In genomic region chr11:79533950-79534690, GRCm38 (mm10) we compare ENCODE assay signal across 10 mouse cellular contexts. TPM values are rescaled to one million over a fixed set of nuclear protein-coding genes. Genes with fewer than 3 reads are reported as not detected.
A peak's percentile ranks its signal among the peaks of the same experiment; 100 is the strongest.
DNase-seq lines count a peak whose midpoint lies in the region.
"Had no signal": no experiment of that assay in that cellular context is flagged by ENCODE, and none has a peak within 500 bp of the region (broad histone marks: within the 10 kb centered on the region; RNA-seq: fewer than 3 reads in every experiment).

No protein-coding gene starts in this region.

- intact Hi-C loops in heart, postnatal 25 days (cut with DNase I) = no loop called here

- peak; percentile 68 to 71 for DNase-seq in heart, adult 18-20 months
- DNase-seq in heart, postnatal 25 days (ENCODE audit: low spot score) = no peak
- peak; percentile 28 to 64 for DNase-seq in urinary bladder, postnatal 4 days (ENCODE audit: low spot score in 2 of 2)
- DNase-seq in urinary bladder, adult 2 months (ENCODE audit: low spot score) = no peak
- peak; percentile 79 for DNase-seq in heart, postnatal 4 days
- DNase-seq in right cerebral cortex, adult 2 months (ENCODE audit: low spot score in 2 of 2) = no peak
- DNase-seq in ovary, postnatal 14 days (ENCODE audit: low spot score) = no peak
- DNase-seq in urinary bladder, adult 18-20 months (ENCODE audit: low spot score in 2 of 2) = no peak
- DNase-seq: thymus, postnatal 4 days had no signal

RNA-seq across cellular contexts. Expression of gene Evi2a, which starts 3.7 kb away (rescaled TPM):
- 1 to 10 TPM; 1.5 to 1.6 TPM for total RNA-seq in heart, adult 18-20 months (2021)
- 1 to 10 TPM; 1.9 to 2.8 TPM for total RNA-seq in heart, postnatal 25 days (2021)
- 13.6 and 15.8 TPM in 2 replicates for polyA plus RNA-seq in urinary bladder, adult 2 months (2012; rRNA removed)
- total RNA-seq in heart, postnatal 4 days (2021) = 1 to 10 TPM; 1.1 to 1.3 TPM

RNA-seq across cellular contexts. Expression of gene Evi2, which starts 3.7 kb away (rescaled TPM):
- not detected for total RNA-seq in heart, adult 18-20 months (2021)
- total RNA-seq in heart, postnatal 25 days (2021) = under 1 TPM in 1 of 2 experiments, not detected in 1; 0.08 TPM
- polyA plus RNA-seq in urinary bladder, adult 2 months (2012; rRNA removed) = 0.50 TPM in 2 replicates
- total RNA-seq in heart, postnatal 4 days (2021) = under 1 TPM in 1 of 2 experiments, not detected in 1; 0.10 TPM
- polyA plus RNA-seq: G1E had no signal

RNA-seq across cellular contexts. Expression of gene Evi2b, which starts 10.6 kb away (rescaled TPM):
- total RNA-seq in heart, adult 18-20 months (2021) = 1 to 10 TPM in 1 of 2 experiments, under 1 TPM in 1; 0.30 to 2.2 TPM
- 1 to 10 TPM; 1.1 to 1.3 TPM for total RNA-seq in heart, postnatal 25 days (2021)
- polyA plus RNA-seq in urinary bladder, adult 2 months (2012; rRNA removed) = 6.5 and 8.9 TPM in 2 replicates
- under 1 TPM; 0.38 to 0.68 TPM for total RNA-seq in heart, postnatal 4 days (2021)

RNA-seq across cellular contexts. Expression of gene Omg, which starts 30.2 kb away (rescaled TPM):
- not detected for total RNA-seq in heart, adult 18-20 months (2021)
- not detected for total RNA-seq in heart, postnatal 25 days (2021)
- 0.06 and 0.07 TPM in 2 replicates for polyA plus RNA-seq in urinary bladder, adult 2 months (2012; rRNA removed)
- total RNA-seq in heart, postnatal 4 days (2021) = not detected
- polyA plus RNA-seq: G1E had no signal

RNA-seq across cellular contexts. Expression of gene Rab11fip4, which starts 56.9 kb away (rescaled TPM):
- under 1 TPM; 0.15 to 0.36 TPM for total RNA-seq in heart, adult 18-20 months (2021)
- total RNA-seq in heart, postnatal 25 days (2021) = under 1 TPM; 0.06 to 0.29 TPM
- polyA plus RNA-seq in urinary bladder, adult 2 months (2012; rRNA removed) = 0.74 and 0.81 TPM in 2 replicates
- under 1 TPM; 0.07 to 0.14 TPM for total RNA-seq in heart, postnatal 4 days (2021)
- polyA plus RNA-seq: G1E had no signal

Comparison
In these comparisons a context has a peak if more than half of its experiments do, and no peak if none do; other contexts are left out.
1. DNase-seq: peak in heart, adult 18-20 months (2 of 2), urinary bladder, postnatal 4 days (2 of 2) and heart, postnatal 4 days (single experiment); none in heart, postnatal 25 days (single experiment), urinary bladder, adult 2 months (single experiment), right cerebral cortex, adult 2 months (0 of 2), ovary, postnatal 14 days (single experiment) and urinary bladder, adult 18-20 months (0 of 2).